Mouse (Mus musculus): Measurements from ENCODE around the gene Aig1.

Gene Aig1

DNA sequence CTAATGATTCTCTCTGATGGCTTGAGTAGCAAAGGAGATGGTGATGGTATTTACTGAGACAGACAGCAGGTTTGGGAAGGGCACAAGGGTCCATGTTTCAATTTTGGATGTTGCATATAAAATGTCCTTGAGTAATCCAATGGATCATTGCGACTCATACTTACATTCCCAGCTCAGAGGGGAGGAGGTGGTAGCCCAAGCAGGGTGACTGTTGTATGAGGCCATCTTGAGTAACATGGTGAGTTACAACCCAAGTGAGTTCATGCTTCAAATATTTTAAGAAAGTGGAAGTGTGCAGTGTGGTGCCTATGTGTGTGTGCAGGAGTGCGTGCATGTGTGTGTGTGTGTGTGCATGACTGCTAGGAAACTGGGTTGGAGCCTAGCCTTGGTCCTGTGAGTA lies 93.4 kb downstream of the Aig1 start:
- DNase-seq: no peak

DNA sequence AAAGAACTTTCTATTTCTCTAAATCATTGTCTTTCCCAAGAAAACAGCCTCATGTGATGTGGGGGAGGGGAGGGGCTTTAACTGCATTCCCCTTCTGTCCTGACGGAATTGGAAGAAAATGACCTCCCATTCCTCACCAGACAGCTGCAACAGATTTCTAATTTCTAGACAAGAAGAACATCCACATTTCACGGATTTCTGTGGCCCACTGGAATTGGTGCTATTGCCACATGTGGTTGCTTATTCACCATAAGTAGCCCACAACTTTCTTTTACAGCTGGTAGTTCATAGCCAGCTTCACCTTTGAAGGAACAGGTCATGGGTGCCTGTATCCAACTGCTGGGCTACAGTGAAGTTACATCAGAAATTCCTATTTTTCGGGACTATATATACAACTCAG lies 93.9 kb downstream of the Aig1 start:
- no peak for DNase-seq

DNA sequence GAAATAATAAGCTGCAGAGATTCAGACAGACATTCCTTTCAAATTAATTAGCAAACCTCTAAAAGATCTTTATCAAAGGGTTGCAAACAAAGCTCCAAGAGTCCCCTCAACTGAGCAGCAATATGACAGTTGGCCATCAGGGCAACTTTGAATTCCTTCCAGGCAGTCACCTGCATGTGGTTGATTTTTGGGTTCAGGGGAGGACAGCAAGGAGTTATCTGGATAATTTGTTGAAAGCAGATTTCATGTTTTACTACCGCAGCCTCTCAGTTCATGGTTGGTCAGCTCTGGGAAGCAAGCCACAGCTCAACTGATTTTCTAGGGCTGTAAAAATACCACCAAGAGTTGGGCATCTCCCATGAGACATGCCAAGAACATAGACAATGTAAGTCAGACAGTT lies 98.1 kb downstream of the Aig1 start:
- no peak for DNase-seq

DNA sequence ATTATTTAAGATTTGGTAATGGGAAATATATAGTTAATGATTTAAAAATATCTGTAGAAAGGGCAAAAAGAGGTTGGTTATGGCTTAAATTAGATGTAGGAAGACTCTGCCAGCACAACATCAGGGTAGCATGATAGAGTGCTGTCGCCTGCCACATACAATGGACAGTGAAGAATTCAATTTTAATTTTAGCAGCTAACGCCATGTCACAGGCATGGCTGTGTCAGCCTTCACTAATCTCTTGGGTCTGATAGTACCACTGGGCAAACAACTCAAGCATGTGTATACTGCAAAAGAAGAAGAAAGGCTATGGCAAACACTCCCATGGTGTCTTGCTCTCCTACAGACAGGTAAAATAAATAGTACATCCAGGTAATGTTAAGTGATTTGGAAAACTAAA lies 99.0 kb downstream of the Aig1 start:
- DNase-seq: no peak

DNA sequence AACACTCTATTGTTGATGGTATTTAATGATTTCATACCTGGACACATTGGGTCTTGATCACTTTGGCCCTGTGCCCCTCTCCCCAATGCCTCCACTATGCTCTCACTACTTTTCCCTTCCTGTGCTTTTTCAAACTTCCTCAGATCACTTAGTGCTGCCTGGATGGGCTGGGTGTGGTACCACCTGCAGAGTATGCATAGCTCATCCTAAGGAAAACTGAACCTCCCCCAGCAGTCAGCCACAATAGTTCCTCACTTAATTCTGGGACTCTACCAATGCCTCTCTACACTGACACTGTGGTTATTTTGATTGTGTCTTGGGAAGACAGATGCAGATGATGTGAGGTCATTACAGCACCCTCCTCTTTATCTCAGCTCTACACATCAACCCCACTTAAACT lies 99.9 kb downstream of the Aig1 start:
- no peak for DNase-seq

DNA sequence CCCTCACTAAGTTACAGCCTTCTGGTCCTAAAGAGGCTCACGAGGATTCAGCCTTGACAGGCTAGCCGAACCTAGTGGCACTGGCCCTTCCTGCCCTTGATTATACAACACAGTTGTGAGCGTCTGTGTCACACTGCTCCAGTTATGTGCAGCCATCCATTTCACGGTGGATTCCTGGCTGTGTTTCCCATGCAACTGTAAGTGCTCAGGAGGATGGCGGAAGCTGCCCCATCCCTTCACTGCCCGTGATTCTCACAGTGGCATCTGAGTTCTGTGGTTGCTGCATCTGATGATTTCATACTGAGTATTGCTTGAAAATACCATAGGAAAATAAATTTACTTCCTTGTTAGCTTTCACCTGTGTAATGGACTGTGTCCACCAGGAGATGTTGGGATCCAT lies 101.7 kb downstream of the Aig1 start:
- DNase-seq: peak; percentile 3 to 16

DNA sequence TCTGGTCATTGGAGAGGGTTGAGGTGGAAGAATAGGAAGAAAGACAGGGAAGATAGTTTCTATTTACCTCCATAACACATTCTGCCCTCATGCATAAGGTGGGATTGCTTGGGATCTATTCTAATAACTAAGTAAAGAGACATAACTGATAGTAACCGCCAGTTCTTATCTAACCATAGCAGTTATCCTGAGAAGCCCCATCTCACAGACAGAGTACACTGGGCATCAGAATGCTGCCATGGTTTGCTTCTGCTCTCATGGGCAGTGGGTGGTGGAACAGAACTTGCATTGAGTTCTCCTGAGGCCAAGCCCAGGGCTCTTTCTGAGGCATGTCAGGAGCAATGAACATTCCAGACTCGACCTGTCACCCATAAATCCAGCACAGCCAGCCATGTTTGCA lies 105.6 kb downstream of the Aig1 start:
- DNase-seq: no peak

DNA sequence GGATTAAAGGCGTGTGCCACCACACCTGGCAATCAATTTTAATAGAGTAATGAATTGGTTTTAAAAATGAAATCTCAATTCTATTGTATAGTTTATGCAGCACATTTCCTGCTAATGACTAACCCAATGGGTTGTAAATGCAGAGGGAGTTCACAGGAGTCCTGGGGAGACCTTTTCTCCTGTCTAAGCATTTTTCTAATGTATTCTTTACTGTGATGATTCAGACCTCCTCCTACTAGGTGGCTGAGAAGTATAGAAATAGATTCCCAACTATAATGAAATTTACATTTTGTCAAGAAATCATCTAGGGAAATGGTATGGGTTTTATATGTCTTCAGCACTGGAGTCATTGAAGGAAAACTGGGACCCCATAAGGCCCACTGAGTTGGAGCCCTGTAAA lies 114.1 kb downstream of the Aig1 start:
- no peak for DNase-seq

DNA sequence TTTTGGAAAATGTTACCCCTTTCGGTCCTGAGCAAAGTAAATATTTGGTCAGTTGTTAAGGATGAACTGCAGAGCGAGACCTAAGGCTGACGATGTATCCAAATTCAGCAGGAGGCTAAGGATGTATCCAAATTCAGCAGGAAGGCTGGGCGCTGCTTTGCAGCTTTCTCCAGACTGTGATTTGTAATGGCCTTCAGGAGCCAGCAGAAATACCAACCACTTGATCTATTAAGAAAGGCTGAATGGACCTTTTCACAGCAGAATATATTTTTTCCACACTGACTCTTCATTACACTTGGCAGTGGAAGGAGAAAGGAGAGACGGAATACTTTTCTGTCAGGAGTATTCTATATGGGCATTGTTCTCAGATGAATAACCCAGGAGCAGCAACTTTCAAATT lies 115.0 kb downstream of the Aig1 start:
- DNase-seq: no peak

DNA sequence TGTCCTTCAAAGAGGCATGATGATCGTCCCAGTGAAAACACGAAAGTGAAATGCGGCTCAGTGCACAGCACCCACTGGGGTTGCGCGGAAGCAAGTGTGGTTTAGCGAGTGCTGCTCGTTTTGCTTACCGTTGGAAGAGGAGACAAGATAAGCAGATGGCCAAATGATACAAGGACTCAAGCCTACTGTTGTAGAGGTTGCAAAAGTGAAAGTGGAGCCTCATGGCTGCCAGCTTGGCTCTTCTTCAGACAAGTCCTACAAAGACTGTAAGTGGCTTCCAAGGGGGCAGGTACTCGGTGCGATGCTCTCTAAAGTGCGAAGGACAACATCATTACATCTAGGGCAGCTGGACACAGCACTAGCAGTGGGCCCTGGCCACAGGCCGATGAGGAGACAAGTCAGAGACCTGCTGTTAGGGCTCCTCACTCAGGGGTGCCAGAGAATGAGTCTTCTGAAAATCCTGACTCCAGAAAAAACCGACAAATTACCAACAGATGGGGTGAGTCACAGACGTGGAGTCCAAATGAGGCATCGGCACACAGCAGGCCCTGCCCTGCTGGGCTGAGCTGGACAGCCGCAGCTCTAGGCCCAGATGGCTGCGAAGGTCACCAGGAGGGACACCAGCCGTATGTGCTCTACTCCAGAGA lies 129.2 kb downstream of the Aig1 start:
- no peak for DNase-seq

DNA sequence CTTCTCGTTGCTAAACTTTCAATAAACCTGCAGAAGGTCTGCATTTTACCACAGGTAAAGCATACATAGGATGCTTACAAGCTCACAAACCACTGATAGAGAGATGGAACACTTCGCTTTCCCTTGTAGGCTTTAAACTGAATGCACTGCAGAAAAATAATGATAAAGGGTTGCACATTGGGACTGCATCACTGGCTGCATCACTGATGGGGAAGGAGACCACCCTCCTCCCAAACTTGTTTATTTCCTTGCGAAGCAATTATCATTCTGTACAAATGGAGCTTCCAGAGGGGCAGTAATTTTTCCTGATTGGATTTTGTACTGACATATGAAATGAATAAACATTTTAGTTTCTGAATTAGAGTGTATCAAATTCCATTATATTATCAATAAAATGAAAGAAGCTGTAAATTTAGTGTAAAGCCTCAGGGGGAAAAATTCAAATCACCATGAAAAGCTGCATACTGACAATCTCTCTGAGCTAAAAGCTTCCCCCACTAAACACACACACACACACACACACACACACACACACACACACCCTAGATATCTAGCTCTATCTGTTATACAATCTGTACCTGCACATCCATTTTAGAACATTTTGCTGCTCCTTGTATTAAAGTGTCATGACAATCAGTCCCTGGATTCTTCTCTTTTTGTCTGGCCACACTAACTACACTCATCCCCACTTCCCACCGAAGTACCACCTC lies 138.6 kb downstream of the Aig1 start:
- no peak for DNase-seq

DNA sequence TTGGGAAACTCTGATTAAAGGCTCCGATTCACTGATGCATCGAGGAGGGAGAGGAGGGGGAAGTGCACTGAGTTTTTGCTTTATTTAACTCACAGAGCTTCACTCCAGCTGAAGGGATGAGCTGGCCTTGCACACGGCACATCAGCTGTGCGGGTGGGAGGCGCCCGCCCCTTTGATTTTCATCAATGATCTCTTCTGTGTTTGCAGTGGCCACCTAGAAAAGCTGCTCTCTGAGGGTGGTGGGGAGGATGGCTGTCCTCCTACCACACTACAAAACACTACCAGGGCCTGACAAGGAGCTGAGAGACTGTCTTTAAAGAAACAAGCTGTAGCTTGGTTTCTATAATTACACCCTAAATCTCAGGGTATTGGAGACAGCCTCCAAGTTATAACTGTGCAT lies 141.1 kb downstream of the Aig1 start:
- no peak for DNase-seq

DNA sequence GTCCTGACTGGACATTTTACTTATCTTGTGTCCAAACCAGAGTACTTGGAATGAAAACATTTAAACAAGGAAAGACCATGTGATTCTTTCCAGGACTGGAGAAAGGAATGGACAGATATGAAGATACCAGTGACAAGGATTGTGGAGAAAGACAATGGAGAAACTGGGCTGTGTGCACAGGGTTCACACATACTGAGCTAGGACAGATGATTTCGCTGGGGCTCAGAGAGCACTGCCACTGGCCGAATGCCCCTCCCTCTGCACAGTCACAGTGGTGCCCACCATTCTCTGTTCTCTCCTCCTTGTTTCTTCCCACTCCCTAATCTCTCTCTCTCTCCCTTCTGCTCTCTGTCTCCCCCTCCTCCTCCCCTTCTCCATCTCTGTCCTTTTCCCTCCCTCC lies 142.6 kb downstream of the Aig1 start:
- no peak for DNase-seq

DNA sequence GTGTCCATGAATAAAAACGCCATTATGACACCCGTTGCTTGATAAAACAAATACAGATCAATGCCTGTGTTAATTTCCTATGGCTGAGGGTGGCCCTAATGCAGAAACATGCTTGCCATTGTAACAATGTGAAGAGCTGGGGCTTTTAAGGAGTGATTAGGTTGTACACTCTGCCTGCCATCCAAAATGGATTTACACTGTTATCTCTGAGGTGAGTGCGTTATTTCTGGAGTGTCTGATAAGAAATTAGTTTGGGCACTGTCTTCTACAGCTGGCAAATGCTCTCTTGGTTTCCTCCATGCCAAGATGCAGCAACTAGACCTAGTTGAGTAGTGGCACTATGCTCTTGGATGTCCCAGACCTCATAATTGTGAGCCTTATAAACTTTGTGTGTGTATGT lies 143.5 kb downstream of the Aig1 start:
- DNase-seq: no peak

DNA sequence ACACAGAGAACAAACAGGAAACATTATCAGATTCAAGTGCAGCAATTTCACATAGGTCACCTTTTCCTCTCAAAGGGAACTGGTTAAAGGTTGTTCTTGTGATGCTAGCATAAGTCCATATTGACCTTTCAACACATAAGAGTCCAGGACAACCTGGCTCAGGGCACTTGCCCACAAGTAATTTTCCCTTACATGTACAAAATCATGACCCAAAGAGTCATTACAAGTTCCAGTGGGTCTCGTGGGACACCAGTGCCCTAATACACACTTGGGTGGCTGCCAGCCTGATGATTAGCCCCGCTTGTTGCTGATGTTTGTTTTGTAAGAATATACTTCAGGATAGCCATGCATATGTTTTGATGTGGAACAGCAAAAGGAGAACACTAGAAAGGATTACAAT lies 152.6 kb downstream of the Aig1 start:
- DNase-seq: peak; percentile 41 to 52

DNA sequence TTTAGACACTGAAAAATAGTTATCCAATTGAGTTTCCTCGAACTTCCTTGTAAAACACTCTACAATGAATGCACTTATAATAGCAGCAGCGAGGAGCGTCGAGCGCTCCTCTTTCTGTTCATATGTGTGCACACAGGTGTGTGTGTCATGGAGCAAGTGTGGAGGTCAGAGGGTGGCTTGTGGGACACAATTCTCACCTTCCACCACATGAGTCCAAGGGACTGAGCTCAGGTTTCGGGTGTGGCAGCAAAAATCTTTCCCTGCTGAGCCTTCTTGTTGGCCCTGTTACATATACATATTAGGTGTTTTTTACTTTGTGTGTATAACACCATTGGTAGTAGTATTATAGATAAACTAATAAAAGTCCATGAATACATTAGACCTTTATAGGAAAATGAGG lies 153.2 kb downstream of the Aig1 start:
- DNase-seq: no peak

DNA sequence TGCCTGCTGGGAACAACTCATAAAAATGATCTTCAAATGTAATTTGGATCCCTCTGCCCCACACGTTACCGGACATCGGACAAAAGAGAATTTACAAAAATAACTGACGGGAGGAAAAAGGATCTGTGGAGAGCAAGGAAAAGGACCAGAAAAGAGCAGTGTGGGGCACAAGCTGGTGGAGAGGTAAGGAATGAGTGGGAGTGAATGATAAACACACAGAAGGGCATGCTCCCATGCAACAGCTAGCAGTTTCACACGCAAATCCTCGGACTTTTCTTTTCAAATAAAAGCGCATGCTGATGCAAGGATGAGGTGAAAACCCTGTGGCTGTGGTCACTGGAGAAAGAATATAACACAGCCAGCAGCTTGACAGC lies 153.9 kb downstream of the Aig1 start:
- no peak for DNase-seq

DNA sequence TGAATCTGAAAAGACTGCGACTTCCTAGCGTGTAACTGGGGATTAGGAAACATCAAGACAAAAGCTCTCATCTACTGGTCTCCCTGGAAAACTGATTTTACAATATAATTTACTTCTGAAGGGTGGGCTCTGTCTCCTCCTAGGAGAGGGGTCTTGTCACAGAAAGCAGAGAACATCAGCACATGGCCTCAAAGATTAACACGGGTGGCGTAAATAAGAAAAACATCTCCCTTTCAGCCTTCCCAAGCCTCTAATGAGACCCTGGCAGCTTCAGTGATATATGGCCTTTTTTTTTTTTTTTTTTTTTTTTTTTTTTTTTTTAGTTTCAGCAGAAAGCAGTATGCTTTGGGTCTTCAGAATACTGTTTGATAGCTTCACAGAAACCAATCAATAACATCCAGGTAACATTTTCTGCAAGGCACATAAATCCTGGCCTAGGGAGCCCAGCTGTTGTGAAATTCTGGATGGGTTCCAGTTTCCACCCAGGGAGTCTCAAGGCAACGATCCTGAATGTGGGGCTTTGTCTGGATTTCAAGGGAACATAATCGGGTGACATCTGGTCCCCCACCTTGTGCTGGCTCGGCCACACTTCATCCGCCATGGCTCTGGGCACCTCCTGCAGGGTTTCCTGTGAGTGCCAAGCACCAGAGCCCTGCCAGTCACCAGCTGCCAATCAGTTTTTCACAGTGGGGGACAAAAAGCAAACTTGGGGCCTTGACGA lies 154.4 kb downstream of the Aig1 start:
- peak; percentile 3 to 6 for DNase-seq

DNA sequence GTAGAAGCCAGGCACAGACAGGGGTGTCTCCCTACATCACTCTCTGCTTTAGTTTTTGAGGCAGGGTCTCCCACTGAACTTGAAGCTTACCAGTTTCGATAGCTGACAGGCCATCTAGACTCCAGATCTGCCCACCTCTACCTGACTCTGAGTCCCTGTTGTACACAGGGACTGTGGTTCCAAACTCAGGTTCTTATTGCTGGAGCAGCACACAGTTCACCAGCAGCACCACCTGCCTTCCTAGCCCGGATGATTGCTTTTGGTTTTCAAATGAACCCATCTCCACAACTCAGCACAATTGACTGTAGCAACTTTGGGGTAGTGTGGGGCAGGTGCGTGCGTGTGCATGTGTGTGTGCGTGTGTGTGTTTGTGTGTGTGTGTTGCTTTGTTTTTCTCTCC lies 155.1 kb downstream of the Aig1 start:
- DNase-seq: no peak

DNA sequence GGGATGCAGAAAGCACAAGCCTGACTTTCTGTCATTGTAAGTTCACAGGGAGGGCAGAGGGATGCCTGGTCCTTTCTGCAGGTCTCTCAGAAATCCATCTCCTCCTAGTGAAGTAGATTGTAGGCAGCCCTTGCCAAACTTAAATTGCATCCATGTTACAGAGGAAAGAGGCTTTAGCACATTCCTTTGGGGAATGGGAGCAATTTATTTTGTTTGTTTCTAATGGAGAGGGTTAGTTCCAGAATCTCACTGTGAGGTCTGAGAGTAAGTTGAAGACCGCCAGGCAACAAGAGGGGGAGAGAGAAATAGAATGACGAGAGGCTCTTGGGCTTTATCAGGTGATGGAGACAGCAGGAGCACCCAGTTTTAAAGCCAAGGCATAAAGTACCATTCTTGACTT lies 155.7 kb downstream of the Aig1 start:
- no peak for DNase-seq

DNA sequence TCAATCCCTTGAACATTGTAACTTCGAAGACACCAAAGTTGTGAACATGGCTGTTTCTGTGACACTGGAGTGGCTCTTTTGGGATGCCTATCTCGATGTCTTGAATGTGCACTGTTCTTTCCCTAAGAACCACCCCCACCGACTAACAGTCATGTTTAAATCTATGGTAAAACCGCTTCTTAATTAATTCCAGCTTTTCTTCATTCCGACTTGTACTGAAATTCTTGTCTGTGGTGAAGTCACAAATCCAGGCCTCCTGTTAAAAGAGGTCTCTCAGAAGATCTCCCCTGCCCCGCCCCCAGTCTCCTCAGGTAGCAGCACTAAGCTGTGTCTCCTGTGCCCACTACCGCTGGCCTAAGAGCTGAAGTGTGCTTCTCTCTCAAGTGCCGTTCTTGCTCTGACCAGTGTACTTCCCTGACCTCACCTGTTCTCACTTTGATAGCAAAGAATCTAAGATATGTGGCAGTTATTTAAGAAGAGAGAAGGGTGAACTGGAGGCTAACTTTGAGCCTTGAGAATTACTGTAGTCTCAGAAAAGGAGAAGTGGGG lies 157.4 kb downstream of the Aig1 start:
- DNase-seq: no peak

DNA sequence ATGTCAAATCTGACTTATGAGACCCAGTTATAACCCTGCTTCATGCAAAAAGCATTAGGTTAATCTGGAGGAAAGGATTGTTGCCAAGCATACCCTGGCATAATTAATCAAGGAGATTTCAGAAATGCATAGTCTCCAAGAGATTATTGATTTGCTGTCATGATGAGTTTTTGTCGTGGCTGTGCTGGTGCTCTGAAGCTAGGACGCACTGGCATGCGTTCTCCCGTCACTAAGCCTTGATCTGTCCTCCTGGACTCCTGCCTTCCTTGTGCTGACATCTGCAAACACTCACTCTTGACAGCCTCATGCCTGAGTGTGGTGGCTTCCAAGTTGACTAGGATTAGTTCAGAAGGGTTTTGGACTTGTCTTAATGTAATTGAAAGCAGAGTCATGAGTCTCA lies 163.0 kb downstream of the Aig1 start:
- no peak for DNase-seq

DNA sequence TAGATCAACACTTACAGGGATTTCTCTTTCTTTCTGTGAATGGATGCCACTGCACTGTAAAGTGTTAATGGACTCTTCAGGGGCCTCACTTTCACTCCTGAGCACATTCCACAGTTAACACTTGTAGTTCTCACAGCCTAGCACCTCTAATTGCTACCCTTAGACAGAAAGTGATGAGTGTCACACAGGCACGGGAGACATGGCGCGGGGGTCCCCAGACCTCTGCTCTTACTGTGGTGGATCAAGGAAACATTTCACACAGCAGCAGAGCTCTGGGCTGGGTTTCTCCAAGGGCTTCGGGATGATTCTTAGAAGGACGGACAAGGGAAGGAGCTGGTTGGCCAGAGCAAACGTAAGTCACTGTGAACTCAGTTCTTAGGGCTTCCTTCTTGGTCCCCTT lies 166.1 kb downstream of the Aig1 start:
- no peak for DNase-seq

DNA sequence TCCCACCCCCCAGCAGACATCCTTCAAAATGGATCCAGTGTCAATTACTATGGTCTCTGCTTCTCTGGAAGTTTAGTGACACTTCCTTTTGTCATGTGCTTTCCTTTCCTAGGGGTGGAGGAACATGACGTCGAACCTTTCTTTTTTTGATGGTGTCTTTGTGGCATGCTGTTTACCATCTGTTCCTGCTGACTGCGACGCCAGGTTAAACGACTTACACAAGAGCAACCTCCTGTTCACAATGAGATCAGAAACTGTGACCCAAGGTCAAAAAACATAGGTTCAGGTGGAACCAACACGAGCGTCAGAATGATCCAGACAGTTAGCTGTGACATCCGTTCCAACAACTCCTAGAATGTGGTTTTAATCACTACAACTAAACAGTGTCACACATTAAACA lies 166.7 kb downstream of the Aig1 start:
- DNase-seq: no peak

Measured in kidney, postnatal 36 days (tissue).